Mouse (Mus musculus) liver, embryonic 15.5 days (tissue): ENCODE measurements around the gene Smg9. TPM values are rescaled to one million over a fixed set of nuclear protein-coding genes. Genes with fewer than 3 reads are reported as not detected.

Experiments
- ATAC-seq: fragments of 200-750 bp; cut with Nextera tagmentation; 2 replicates; pipeline ENCODE4 v1.8.0; 2017; ENCODE audit warnings: moderate number of reproducible peaks, mild to moderate bottlenecking, moderate library complexity; ENCODE audit not compliant: insufficient read depth
- H3K27ac ChIP-seq: fragments of 300-500 bp; sonication (generic); replicated peaks from 2 replicates; pipeline ENCODE4 v1.5.1; 2015; ENCODE audit warnings: mild to moderate bottlenecking, inconsistent platforms
- H3K27me3 ChIP-seq: fragments of 300-500 bp; sonication (generic); 2 replicates; pipeline ENCODE4 v1.6.1; 2015; ENCODE audit warnings: mild to moderate bottlenecking, inconsistent platforms
- H3K36me3 ChIP-seq: fragments of 300-500 bp; sonication (generic); replicated peaks from 2 replicates; pipeline ENCODE4 v1.6.1; 2015; ENCODE audit warnings: moderate library complexity, mild to moderate bottlenecking, inconsistent platforms
- H3K4me1 ChIP-seq: fragments of 300-500 bp; sonication (generic); replicated peaks from 2 replicates; pipeline ENCODE4 v1.6.1; 2015; ENCODE audit warnings: inconsistent platforms
- H3K4me2 ChIP-seq: fragments of 300-500 bp; sonication (generic); 2 replicates; pipeline ENCODE4 v1.6.1; 2015; ENCODE audit warnings: moderate library complexity, mild to moderate bottlenecking, inconsistent platforms
- H3K4me3 ChIP-seq: fragments of 300-500 bp; sonication (generic); replicated peaks from 2 replicates; pipeline ENCODE4 v1.5.1; 2015; ENCODE audit warnings: mild to moderate bottlenecking, inconsistent platforms
- H3K9ac ChIP-seq: fragments of 300-500 bp; sonication (generic); 2 replicates; pipeline ENCODE4 v1.6.1; 2015; ENCODE audit warnings: moderate library complexity, mild to moderate bottlenecking, inconsistent platforms
- H3K9me3 ChIP-seq: fragments of 300-500 bp; sonication (generic); replicated peaks from 2 replicates; pipeline ENCODE4 v1.6.1; 2016; ENCODE audit warnings: inconsistent platforms
- WGBS: fragments of 180-500 bp; shearing (Covaris S2); methylation state at CpG from one replicate; pipeline ENCODE4 v1.1.7; 2015; ENCODE audit warnings: mixed read lengths; ENCODE audit not compliant: insufficient replicate concordance; 5-methylcytosine and 5-hydroxymethylcytosine counted together
- polyA plus RNA-seq: library from polyadenylated mRNA; unstranded; fragments of >200 nt; fragmentation: Nextera tagmentation; extraction: Ambion mirVana; gene quantifications from 2 replicates; pipeline ENCODE4 v1.2.1, GENCODE M21; 2015

The Smg9 gene
- polyA plus RNA-seq, 1 experiment from 2014 or later: 14.8 TPM

GRCm38 (mm10) chr7:24368226-24368625 lies 31.2 kb upstream of the Smg9 start:
- H3K4me1 ChIP-seq: peaks cover 79% of the 10 kb centered on the region
- H3K27ac ChIP-seq: peak overlapping the region; percentile 98
- WGBS: 48% methylated on average over 4 of the region's 4 CpGs
- peaks cover 4% of the 10 kb centered on the region; the same call in 1 of the 2 replicates for H3K27me3 ChIP-seq
- H3K36me3 ChIP-seq: peaks cover 1% of the 10 kb centered on the region
- 0 out of 2 replicates have a peak overlapping the region, but pooled peaks have one; percentile 92 for H3K4me2 ChIP-seq
- no peak for ATAC-seq
- H3K9ac ChIP-seq: no peak overlapping the region
- no peaks in the 10 kb centered on the region for H3K9me3 ChIP-seq
- H3K4me3 ChIP-seq: no peak overlapping the region

- Histone ChIP-seq H3K27me3 (0 out of 2 replicates have a peak, but pooled peaks cover 4% of the 10 kb centered on the region), H3K27ac (peak overlapping the region; percentile 98), H3K4me3 (no peak overlapping the region; the same call in 1 of the 2 replicates), H3K36me3 (peaks cover 8% of the 10 kb centered on the region), H3K9ac (peak overlapping the region; percentile 100), H3K4me1 (peaks cover 80% of the 10 kb centered on the region), H3K4me2 (peak overlapping the region; percentile 92), H3K9me3 (no peaks in the 10 kb centered on the region)
- ATAC-seq: no peak
- WGBS: 80% methylated on average over 7 of the region's 7 CpGs
Observed at GRCm38 (mm10) chr7:24368946-24369345, 30.5 kb upstream of the Smg9 start.

- peak within 1 kb of the TSS; percentile 86 for H3K4me3 ChIP-seq
- peaks cover 81% of the 10 kb centered on the region for H3K4me1 ChIP-seq
- peak; percentile 57 for ATAC-seq
- peak within 1 kb of the TSS; percentile 92 for H3K4me2 ChIP-seq
- H3K27ac ChIP-seq: peak within 1 kb of the TSS; percentile 98
- H3K9ac ChIP-seq: peak within 1 kb of the TSS; percentile 100
- no peaks in the 10 kb centered on the region for H3K9me3 ChIP-seq
- no peaks in the 10 kb centered on the region for H3K27me3 ChIP-seq
- peaks cover 18% of the 10 kb centered on the region for H3K36me3 ChIP-seq
- 11% methylated on average over 23 of the region's 23 CpGs for WGBS
Observed at GRCm38 (mm10) chr7:24369731-24370541, 29.5 kb upstream of the Smg9 start, which contains the start of gene Kcnn4. Gene Kcnn4 (plus strand): TSS chr7:24370263.

DNA sequence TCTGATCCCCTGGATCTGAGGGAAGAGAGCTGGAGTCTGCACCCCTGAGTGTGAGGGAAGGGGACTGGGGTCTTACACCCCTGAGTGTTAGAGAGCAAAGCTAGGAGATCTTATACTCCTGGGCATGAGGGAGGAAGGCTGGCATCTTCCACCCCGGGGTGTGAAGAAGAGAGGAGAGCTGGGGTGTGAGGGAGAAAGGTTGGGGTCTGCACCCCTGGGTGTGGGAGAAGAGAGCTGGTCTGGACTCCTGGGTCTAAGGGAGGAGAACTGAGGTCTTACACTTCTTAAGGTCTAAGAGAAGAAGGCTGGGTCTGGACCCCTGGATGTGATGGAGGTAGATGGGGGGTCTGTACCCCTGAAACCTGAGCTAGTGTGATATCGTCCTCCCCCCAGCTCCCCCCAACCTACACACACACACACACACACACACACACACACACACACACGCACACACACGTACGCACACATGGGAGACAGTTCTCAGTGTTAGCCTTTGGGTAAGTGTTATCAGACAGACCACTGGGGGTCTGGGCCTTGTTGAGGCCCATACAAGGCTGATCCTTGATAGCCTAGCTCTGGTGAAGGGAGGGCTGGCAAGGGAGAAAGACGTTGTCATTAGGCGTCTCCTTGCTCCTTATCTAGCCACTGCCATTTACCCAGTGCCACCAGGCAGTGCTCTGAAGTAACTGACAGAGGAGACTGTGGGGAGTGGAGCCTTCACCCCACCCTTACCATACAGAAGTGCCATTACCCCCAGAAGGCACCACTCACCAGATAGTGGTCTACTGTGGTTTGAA lies 28.2 kb upstream of the Smg9 start:
- peak overlapping the region; percentile 92 for H3K4me2 ChIP-seq
- peaks cover 81% of the 10 kb centered on the region for H3K4me1 ChIP-seq
- peak overlapping the region; percentile 98 for H3K27ac ChIP-seq
- peaks cover 30% of the 10 kb centered on the region for H3K36me3 ChIP-seq
- ATAC-seq: peak; percentile 83
- no peaks in the 10 kb centered on the region for H3K9me3 ChIP-seq
- peak overlapping the region; percentile 86 for H3K4me3 ChIP-seq
- WGBS: 18% methylated on average over 7 of the region's 7 CpGs
- peak overlapping the region; percentile 100 for H3K9ac ChIP-seq
- no peaks in the 10 kb centered on the region for H3K27me3 ChIP-seq

DNA sequence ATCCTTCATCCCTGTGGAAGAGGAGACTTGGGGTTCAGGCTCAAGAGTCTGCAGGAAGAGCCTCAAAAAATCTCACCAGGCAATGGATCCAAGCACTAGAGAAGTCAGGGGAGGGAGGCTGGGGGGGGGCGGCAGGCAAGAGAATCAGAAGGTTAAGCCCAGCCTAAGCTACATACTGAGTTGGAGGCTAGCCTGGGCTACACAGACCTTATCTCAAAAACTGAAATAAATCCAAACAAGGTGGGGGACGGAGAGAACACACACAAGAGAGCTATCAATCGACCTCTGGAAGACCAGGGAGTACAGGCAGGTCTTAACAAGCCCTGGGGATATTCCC lies 27.6 kb upstream of the Smg9 start:
- H3K9ac ChIP-seq: peak overlapping the region; percentile 100
- peaks cover 81% of the 10 kb centered on the region for H3K4me1 ChIP-seq
- H3K27ac ChIP-seq: peak overlapping the region; percentile 98
- WGBS: 8% methylated on average over 3 of the region's 3 CpGs
- H3K4me2 ChIP-seq: peak overlapping the region; percentile 92
- H3K4me3 ChIP-seq: peak overlapping the region; percentile 86
- H3K9me3 ChIP-seq: no peaks in the 10 kb centered on the region
- ATAC-seq: no peak
- H3K27me3 ChIP-seq: no peaks in the 10 kb centered on the region
- H3K36me3 ChIP-seq: peaks cover 36% of the 10 kb centered on the region

GRCm38 (mm10) chr7:24372300-24372699 lies 27.1 kb upstream of the Smg9 start:
- H3K9ac ChIP-seq: peak overlapping the region; percentile 100
- H3K9me3 ChIP-seq: no peaks in the 10 kb centered on the region
- peak; percentile 20 for ATAC-seq
- 11% methylated on average over 9 of the region's 11 CpGs for WGBS
- peaks cover 37% of the 10 kb centered on the region for H3K36me3 ChIP-seq
- no peaks in the 10 kb centered on the region for H3K27me3 ChIP-seq
- H3K4me3 ChIP-seq: peak overlapping the region; percentile 86
- H3K4me1 ChIP-seq: peaks cover 81% of the 10 kb centered on the region
- peak overlapping the region; percentile 92 for H3K4me2 ChIP-seq
- peak overlapping the region; percentile 98 for H3K27ac ChIP-seq

- ATAC-seq: no peak
- Histone ChIP-seq H3K27me3 (no peaks in the 10 kb centered on the region), H3K9ac (peak overlapping the region; percentile 100), H3K9me3 (no peaks in the 10 kb centered on the region), H3K36me3 (peaks cover 42% of the 10 kb centered on the region), H3K4me3 (peak overlapping the region; percentile 86), H3K27ac (peak overlapping the region; percentile 98), H3K4me2 (peak overlapping the region; percentile 92), H3K4me1 (peaks cover 80% of the 10 kb centered on the region)
- 18% methylated on average over 4 of the region's 4 CpGs for WGBS
Observed at GRCm38 (mm10) chr7:24372786-24373185, 26.6 kb upstream of the Smg9 start.

DNA sequence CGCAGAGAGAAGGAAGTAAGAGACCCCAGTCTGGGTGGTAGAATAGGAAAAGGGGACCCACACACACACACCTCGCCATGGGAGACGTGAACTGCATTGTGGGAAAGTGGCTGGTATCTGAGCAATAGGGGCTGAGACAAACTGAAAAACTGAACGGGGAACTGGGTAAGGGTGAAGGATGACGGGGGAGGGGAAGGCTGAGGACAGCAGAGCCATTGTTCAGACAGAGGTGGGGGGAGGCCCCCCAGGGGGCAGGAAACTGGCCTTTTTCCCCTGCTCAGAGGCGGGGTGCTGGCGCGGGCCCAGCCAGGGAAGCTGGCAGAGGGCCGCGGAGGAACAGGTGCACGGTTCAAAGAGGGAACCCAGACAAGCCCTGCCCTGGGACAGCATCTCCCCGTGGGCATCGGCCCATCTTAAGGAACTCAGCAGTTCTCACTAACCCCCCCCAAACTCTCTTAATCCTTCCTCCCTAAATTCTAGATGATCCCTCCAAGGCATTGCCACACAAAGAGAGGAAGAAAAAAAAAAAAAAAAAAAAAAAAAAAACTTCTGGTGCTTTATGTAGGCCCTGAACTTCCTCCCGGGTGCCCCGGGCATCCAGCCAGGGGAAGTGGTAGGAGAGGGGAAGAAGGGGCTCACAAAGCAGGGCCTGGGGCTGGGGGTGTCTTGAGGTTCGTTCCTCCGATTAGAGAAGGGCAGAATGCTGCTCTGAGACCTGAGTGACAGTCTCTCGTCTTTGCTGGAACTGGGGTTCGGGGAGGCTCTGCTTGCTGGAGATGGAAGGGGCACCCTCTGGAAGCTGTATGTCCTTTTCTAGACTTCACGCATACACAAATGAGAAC lies 25.7 kb upstream of the Smg9 start:
- 13% methylated on average over 20 of the region's 20 CpGs for WGBS
- H3K4me2 ChIP-seq: peak overlapping the region; percentile 92
- H3K27ac ChIP-seq: peak overlapping the region; percentile 98
- H3K9ac ChIP-seq: peak overlapping the region; percentile 100
- H3K36me3 ChIP-seq: peaks cover 52% of the 10 kb centered on the region
- ATAC-seq: no peak
- no peaks in the 10 kb centered on the region for H3K9me3 ChIP-seq
- H3K27me3 ChIP-seq: no peaks in the 10 kb centered on the region
- H3K4me1 ChIP-seq: peaks cover 80% of the 10 kb centered on the region
- peak overlapping the region; percentile 86 for H3K4me3 ChIP-seq

- 59% methylated on average over 8 of the region's 8 CpGs for WGBS
- peak overlapping the region; percentile 98 for H3K27ac ChIP-seq
- ATAC-seq: peak; percentile 1; the same call in 1 of the 2 replicates
- H3K27me3 ChIP-seq: no peaks in the 10 kb centered on the region
- peak overlapping the region; percentile 62 for H3K4me3 ChIP-seq
- peak overlapping the region; percentile 92 for H3K4me2 ChIP-seq
- H3K9ac ChIP-seq: peak overlapping the region; percentile 59
- peaks cover 91% of the 10 kb centered on the region for H3K4me1 ChIP-seq
- peaks cover 79% of the 10 kb centered on the region for H3K36me3 ChIP-seq
- no peaks in the 10 kb centered on the region for H3K9me3 ChIP-seq
Observed at GRCm38 (mm10) chr7:24376456-24376855, 23.0 kb upstream of the Smg9 start.

- Histone ChIP-seq H3K27ac (peak overlapping the region; percentile 98), H3K4me2 (peak overlapping the region; percentile 92), H3K4me3 (peak overlapping the region; percentile 62), H3K9ac (peak overlapping the region; percentile 81), H3K27me3 (no peaks in the 10 kb centered on the region), H3K4me1 (peaks cover 99% of the 10 kb centered on the region), H3K36me3 (peaks cover 87% of the 10 kb centered on the region), H3K9me3 (no peaks in the 10 kb centered on the region)
- ATAC-seq: peak; percentile 97
- 11% methylated on average over 49 of the region's 49 CpGs for WGBS
Observed at GRCm38 (mm10) chr7:24377091-24377865, 22.1 kb upstream of the Smg9 start.
